Mouse (Mus musculus) liver, embryonic 16.5 days (tissue): ENCODE data around the gene Mto1. TPM values are rescaled to one million over a fixed set of nuclear protein-coding genes. Genes with fewer than 3 reads are reported as not detected.
"Not testable (repeated sequence)": the region's sequence is repeated elsewhere in the genome, so short reads cannot be mapped to it uniquely, and the experiment has no call there.

Source experiments
- ATAC-seq: fragments of 200-750 bp; cut with Nextera tagmentation; 2 replicates; pipeline ENCODE4 v1.8.0; 2017; ENCODE audit warnings: low read depth, mild to moderate bottlenecking, moderate number of reproducible peaks, moderate library complexity
- H3K27ac ChIP-seq: fragments of 300-500 bp; sonication (generic); 2 replicates; pipeline ENCODE4 v1.5.1; 2014; ENCODE audit warnings: mild to moderate bottlenecking, low read length
- H3K27me3 ChIP-seq: fragments of 300-500 bp; sonication (generic); 2 replicates; pipeline ENCODE4 v1.6.1; 2014; ENCODE audit warnings: low read depth, low read length, mixed read lengths; ENCODE audit not compliant: control insufficient read depth, insufficient read depth
- H3K36me3 ChIP-seq: fragments of 300-500 bp; sonication (generic); 2 replicates; pipeline ENCODE4 v1.6.1; 2014; ENCODE audit warnings: mild to moderate bottlenecking; ENCODE audit not compliant: control insufficient read depth, insufficient read depth
- H3K4me1 ChIP-seq: fragments of 300-500 bp; sonication (generic); 2 replicates; pipeline ENCODE4 v1.6.1; 2014; ENCODE audit warnings: low read depth, low read length, mixed read lengths; ENCODE audit not compliant: control insufficient read depth
- H3K4me2 ChIP-seq: fragments of 300-500 bp; sonication (generic); 2 replicates; pipeline ENCODE4 v1.6.1; 2014; ENCODE audit warnings: low read depth, low read length, mixed read lengths
- H3K4me3 ChIP-seq: fragments of 300-500 bp; sonication (generic); 2 replicates; pipeline ENCODE4 v1.5.1; 2014; ENCODE audit warnings: low read depth, mild to moderate bottlenecking, low read length
- H3K9ac ChIP-seq: fragments of 300-500 bp; sonication (generic); 2 replicates; pipeline ENCODE4 v1.6.1; 2014; ENCODE audit warnings: low read depth, low read length
- H3K9me3 ChIP-seq: fragments of 300-500 bp; sonication (generic); replicated peaks from 2 replicates; pipeline ENCODE4 v1.6.1; 2016; ENCODE audit warnings: low read length; ENCODE audit not compliant: control insufficient read depth
- WGBS: fragments of 180-500 bp; shearing (Covaris S2); extraction: QIAGEN DNeasy Blood & Tissue Kit; methylation state at CpG from one replicate; pipeline ENCODE4 v1.1.7; 2014; ENCODE audit not compliant: insufficient replicate concordance; 5-methylcytosine and 5-hydroxymethylcytosine counted together
- polyA plus RNA-seq: library from polyadenylated mRNA; unstranded; fragments of >200 nt; fragmentation: Nextera tagmentation; extraction: Ambion mirVana; gene quantifications from 2 replicates; pipeline ENCODE4 v1.2.1, GENCODE M21; 2015

The Mto1 gene
- polyA plus RNA-seq, 1 experiment from 2014 or later: 17.9 TPM

GRCm38 (mm10) chr9:78465725-78466124, 17.7 kb downstream of the Mto1 start:
- ATAC-seq: no peak
- Histone ChIP-seq H3K27ac (no peak overlapping the region), H3K4me2 (no peak overlapping the region), H3K9ac (no peak overlapping the region), H3K4me1 (no peaks in the 10 kb centered on the region), H3K36me3 (peaks cover 51% of the 10 kb centered on the region), H3K27me3 (no peaks in the 10 kb centered on the region), H3K9me3 (no peaks in the 10 kb centered on the region), H3K4me3 (no peak overlapping the region)
- WGBS: 83% methylated on average over 3 of the region's 3 CpGs

GRCm38 (mm10) chr9:78473588-78473987, 25.6 kb downstream of the Mto1 start:
- Histone ChIP-seq H3K36me3 (peaks cover 40% of the 10 kb centered on the region), H3K4me2 (no peak overlapping the region), H3K9ac (no peak overlapping the region), H3K9me3 (no peaks in the 10 kb centered on the region), H3K4me3 (no peak overlapping the region), H3K27me3 (no peaks in the 10 kb centered on the region), H3K4me1 (no peaks in the 10 kb centered on the region), H3K27ac (no peak overlapping the region)
- 82% methylated on average over 8 of the region's 8 CpGs for WGBS
- ATAC-seq: no peak

GRCm38 (mm10) chr9:78474270-78474669, 26.3 kb downstream of the Mto1 start:
- Histone ChIP-seq H3K36me3 (peaks cover 39% of the 10 kb centered on the region), H3K9ac (no peak overlapping the region), H3K9me3 (no peaks in the 10 kb centered on the region), H3K4me2 (no peak overlapping the region), H3K27ac (no peak overlapping the region), H3K4me1 (no peaks in the 10 kb centered on the region), H3K27me3 (no peaks in the 10 kb centered on the region), H3K4me3 (no peak overlapping the region)
- 64% methylated on average over 2 of the region's 2 CpGs for whole genome bisulfite sequencing
- ATAC-seq: no peak

GRCm38 (mm10) chr9:78474771-78475382, 26.9 kb downstream of the Mto1 start:
- Histone ChIP-seq H3K9ac (no peak overlapping the region), H3K9me3 (no peaks in the 10 kb centered on the region), H3K36me3 (peaks cover 43% of the 10 kb centered on the region), H3K27me3 (no peaks in the 10 kb centered on the region), H3K4me2 (no peak overlapping the region), H3K4me1 (no peaks in the 10 kb centered on the region; the same call in 1 of the 2 replicates), H3K4me3 (no peak overlapping the region), H3K27ac (no peak overlapping the region)
- ATAC-seq: no peak
- 67% methylated on average over 5 of the region's 5 CpGs for WGBS

- Histone ChIP-seq H3K9me3 (no peaks in the 10 kb centered on the region), H3K36me3 (peaks cover 42% of the 10 kb centered on the region), H3K4me3 (no peak overlapping the region), H3K27ac (no peak overlapping the region), H3K9ac (no peak overlapping the region), H3K4me1 (no peaks in the 10 kb centered on the region; the same call in 1 of the 2 replicates), H3K27me3 (no peaks in the 10 kb centered on the region), H3K4me2 (no peak overlapping the region)
- ATAC-seq: no peak
- WGBS: 79% methylated on average over 2 of the region's 2 CpGs
These were observed 27.4 kb downstream of the Mto1 start for GRCm38 (mm10) chr9:78475383-78475780.

GRCm38 (mm10) chr9:78475873-78476272, 27.9 kb downstream of the Mto1 start:
- H3K4me2 ChIP-seq: no peak overlapping the region
- H3K9ac ChIP-seq: no peak overlapping the region
- H3K4me3 ChIP-seq: no peak overlapping the region
- peaks cover 37% of the 10 kb centered on the region for H3K36me3 ChIP-seq
- 71% methylated on average over 4 of the region's 4 CpGs for WGBS
- no peak overlapping the region for H3K27ac ChIP-seq
- H3K27me3 ChIP-seq: no peaks in the 10 kb centered on the region
- no peaks in the 10 kb centered on the region for H3K9me3 ChIP-seq
- ATAC-seq: no peak
- H3K4me1 ChIP-seq: no peaks in the 10 kb centered on the region; the same call in 1 of the 2 replicates

- Histone ChIP-seq H3K27me3 (no peaks in the 10 kb centered on the region), H3K9me3 (no peaks in the 10 kb centered on the region), H3K4me2 (no peak overlapping the region), H3K4me1 (no peaks in the 10 kb centered on the region; the same call in 1 of the 2 replicates), H3K27ac (peak overlapping the region; percentile 44), H3K9ac (no peak overlapping the region), H3K36me3 (peaks cover 36% of the 10 kb centered on the region), H3K4me3 (no peak overlapping the region)
- 0% methylated on average over 1 of the region's 1 CpGs for WGBS
- no peak for ATAC-seq
These were observed 28.6 kb downstream of the Mto1 start for GRCm38 (mm10) chr9:78476531-78477020.

- Histone ChIP-seq H3K27me3 (no peaks in the 10 kb centered on the region), H3K27ac (peak overlapping the region; percentile 44), H3K4me1 (peaks cover 3% of the 10 kb centered on the region; the same call in 1 of the 2 replicates), H3K36me3 (peaks cover 35% of the 10 kb centered on the region), H3K9me3 (no peaks in the 10 kb centered on the region), H3K4me2 (no peak overlapping the region), H3K4me3 (no peak overlapping the region), H3K9ac (no peak overlapping the region)
- WGBS: 4% methylated on average over 5 of the region's 5 CpGs
- ATAC-seq: no peak
These were observed 29.1 kb downstream of the Mto1 start for GRCm38 (mm10) chr9:78477021-78477551.

GRCm38 (mm10) chr9:78478009-78478605, 30.1 kb downstream of the Mto1 start:
- Histone ChIP-seq H3K4me1 (peaks cover 12% of the 10 kb centered on the region), H3K27ac (peak overlapping the region; percentile 15; the same call in 1 of the 2 replicates), H3K36me3 (peaks cover 33% of the 10 kb centered on the region)
- H3K27me3 ChIP-seq, H3K9me3 ChIP-seq, H3K4me2 ChIP-seq, H3K9ac ChIP-seq, ATAC-seq, H3K4me3 ChIP-seq: not testable (repeated sequence)
- 43% methylated on average over 1 of the region's 1 CpGs for WGBS
